Mouse (Mus musculus) liver (tissue): ENCODE measurements around the gene Ap3b1.

Source experiments
- DNase-seq: peaks from one replicate; pipeline ENCODE4 v3.0.0-alpha.2; 2020; ENCODE audit warnings: mixed read lengths

Ap3b1 gene

GRCm38 (mm10) chr13:94595701-94596361 is 237.1 kb downstream of the Ap3b1 start:
- DNase-seq = no peak

- DNase-seq = no peak
These were observed 237.8 kb downstream of the Ap3b1 start for GRCm38 (mm10) chr13:94596386-94597033.

- no peak for DNase-seq
These were observed 241.0 kb downstream of the Ap3b1 start for GRCm38 (mm10) chr13:94599718-94600117.

GRCm38 (mm10) chr13:94607035-94607860 is 248.5 kb downstream of the Ap3b1 start:
- DNase-seq = no peak

GRCm38 (mm10) chr13:94607861-94608223 is 249.1 kb downstream of the Ap3b1 start:
- DNase-seq = no peak

GRCm38 (mm10) chr13:94608420-94608831 is 249.7 kb downstream of the Ap3b1 start:
- DNase-seq = no peak

- DNase-seq = no peak
These were observed 250.2 kb downstream of the Ap3b1 start for GRCm38 (mm10) chr13:94608947-94609346.
